Mouse (Mus musculus): ENCODE measurements around the gene Gm13769.
"Not testable (repeated sequence)": the region's sequence is repeated elsewhere in the genome, so short reads cannot be mapped to it uniquely, and the experiment has no call there.

DNA sequence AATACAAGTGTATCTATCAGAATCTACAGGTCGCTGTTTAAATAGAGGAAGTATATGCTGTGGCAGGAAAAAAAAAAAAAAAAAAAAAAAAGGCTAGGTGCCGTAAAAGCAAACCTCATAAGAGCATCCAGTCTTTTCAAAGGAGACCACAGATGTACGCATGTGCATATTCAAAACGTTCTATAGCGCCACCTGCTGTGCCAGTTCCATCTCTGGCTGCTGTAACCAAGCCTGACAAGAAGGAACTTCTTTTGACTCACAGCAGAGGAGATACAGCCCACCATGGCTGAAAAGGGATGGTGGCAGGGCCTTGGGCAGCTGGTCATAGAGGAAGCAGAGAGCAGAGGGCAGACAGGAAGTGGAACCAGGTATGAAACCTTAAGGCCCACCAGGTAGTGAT, 37.2 kb downstream of the Gm13769 start:
- not testable (repeated sequence) for TF ChIP-seq CTCF, POLR2A (IDR thresholded peaks at IDR 0.05; ENCODE audit: insufficient read depth, low read depth, low read length)

Measured in olfactory bulb, adult 2 months (tissue).